Mouse (Mus musculus) hindbrain, embryonic 13.5 days (tissue): ENCODE measurements around the gene Irgq. TPM values are rescaled to one million over a fixed set of nuclear protein-coding genes. Genes with fewer than 3 reads are reported as not detected.

Experiments used
- ATAC-seq: fragments of 200-750 bp; cut with Nextera tagmentation; 2 replicates; pipeline ENCODE4 v1.8.0; 2017; ENCODE audit warnings: moderate TSS enrichment; ENCODE audit not compliant: low FRiP score
- H3K27ac ChIP-seq: fragments of 300-500 bp; sonication (generic); 2 replicates; pipeline ENCODE4 v1.5.1; 2015; ENCODE audit warnings: inconsistent platforms, mild to moderate bottlenecking, moderate library complexity
- H3K27me3 ChIP-seq: fragments of 300-500 bp; sonication (generic); 2 replicates; pipeline ENCODE4 v1.6.1; 2015; ENCODE audit warnings: mild to moderate bottlenecking, inconsistent platforms
- H3K36me3 ChIP-seq: fragments of 300-500 bp; sonication (generic); 2 replicates; pipeline ENCODE4 v1.6.1; 2015; ENCODE audit warnings: mild to moderate bottlenecking, inconsistent platforms
- H3K4me1 ChIP-seq: fragments of 300-500 bp; sonication (generic); replicated peaks from 2 replicates; pipeline ENCODE4 v1.6.1; 2015; ENCODE audit warnings: inconsistent platforms
- H3K4me2 ChIP-seq: fragments of 300-500 bp; sonication (generic); 2 replicates; pipeline ENCODE4 v1.6.1; 2015; ENCODE audit warnings: inconsistent platforms, mild to moderate bottlenecking, moderate library complexity
- H3K4me3 ChIP-seq: fragments of 300-500 bp; sonication (generic); 2 replicates; pipeline ENCODE4 v1.5.1; 2015; ENCODE audit warnings: mild to moderate bottlenecking, inconsistent platforms
- H3K9ac ChIP-seq: fragments of 300-500 bp; sonication (generic); 2 replicates; pipeline ENCODE4 v1.6.1; 2015; ENCODE audit warnings: mild to moderate bottlenecking, inconsistent platforms
- H3K9me3 ChIP-seq: fragments of 300-500 bp; sonication (generic); 2 replicates; pipeline ENCODE4 v1.6.1; 2016; ENCODE audit warnings: inconsistent platforms
- WGBS: fragments of 180-500 bp; shearing (Covaris S2); methylation state at CpG from one replicate; pipeline ENCODE4 v1.1.7; 2015; 5-methylcytosine and 5-hydroxymethylcytosine counted together
- polyA plus RNA-seq: library from polyadenylated mRNA; unstranded; fragments of >200 nt; fragmentation: Nextera tagmentation; extraction: Ambion mirVana; gene quantifications from 2 replicates; pipeline ENCODE4 v1.2.1, GENCODE M21; 2015

Irgq gene
- polyA plus RNA-seq, 1 experiment from 2014 or later: 21.1 TPM

DNA sequence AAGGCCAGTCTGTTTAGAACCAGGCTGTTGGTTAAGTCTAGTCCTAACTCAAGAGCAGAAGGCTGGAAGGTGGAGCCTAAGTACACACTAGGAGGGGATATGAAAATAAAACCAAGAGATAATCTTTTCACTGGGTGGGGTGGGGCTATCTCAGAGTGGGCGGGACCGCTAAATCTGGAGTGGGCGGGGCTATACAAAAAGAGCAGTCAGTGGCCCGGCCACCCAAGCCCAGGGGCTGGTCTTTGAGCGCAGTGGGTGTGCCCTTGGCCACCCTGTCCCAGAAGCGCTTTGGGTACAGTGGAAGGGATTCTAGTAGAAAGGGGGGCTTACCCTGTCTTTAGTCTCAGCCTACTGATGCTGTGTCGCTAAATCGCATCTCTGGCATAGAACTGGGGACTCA is 56.3 kb downstream of the Irgq start:
- WGBS: 9% methylated on average over 8 of the region's 8 CpGs
- no peaks in the 10 kb centered on the region for H3K36me3 ChIP-seq
- H3K27ac ChIP-seq: no peak overlapping the region

DNA sequence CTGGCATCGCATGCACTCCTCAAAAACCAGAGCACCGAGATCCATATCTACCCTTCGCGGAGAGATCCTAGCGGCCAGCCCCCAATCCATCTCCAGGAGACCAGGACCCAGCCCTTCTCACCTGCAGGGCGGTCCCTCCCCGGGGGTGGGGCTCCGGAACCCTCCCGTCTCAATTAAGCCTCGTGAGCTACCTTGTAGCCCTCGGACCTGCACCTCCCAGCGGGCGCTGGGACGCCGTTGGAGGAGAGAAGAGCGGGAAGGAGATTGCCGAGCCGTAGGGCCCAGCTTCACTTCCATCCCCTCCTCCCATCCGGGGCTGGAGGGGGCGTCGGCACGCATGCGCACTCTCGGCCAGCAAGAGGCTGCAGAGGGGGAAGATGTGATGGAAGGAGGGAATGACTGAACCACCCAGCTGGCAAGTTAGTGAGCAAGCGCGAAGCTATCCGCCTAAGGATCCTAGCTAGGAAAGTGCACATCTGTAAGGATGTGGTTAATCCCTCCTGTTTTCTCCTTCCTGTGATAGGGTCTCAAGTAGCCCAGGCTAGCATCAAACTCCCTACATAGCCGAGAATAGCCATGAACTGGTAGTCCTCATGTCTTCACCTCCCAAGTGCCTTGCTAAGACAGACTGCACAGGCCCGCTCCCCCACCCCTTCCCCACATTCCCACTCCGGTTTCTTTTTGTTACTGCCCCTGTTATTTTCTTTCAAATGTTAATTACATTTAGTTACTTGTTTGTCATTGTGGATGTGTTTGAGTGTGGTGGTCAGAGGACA is 57.0 kb downstream of the Irgq start, which contains the start of the genes Ethe1 and Zfp575:
Ethe1 (plus strand) TSS at position 214 of the 776 bp plus-strand sequence.
Zfp575 (minus strand) TSS at position 312 of the 776 bp plus-strand sequence.
- H3K4me1 ChIP-seq: peaks cover 16% of the 10 kb centered on the region
- H3K9ac ChIP-seq: peak within 1 kb of the TSS; percentile 89
- H3K4me2 ChIP-seq: peak within 1 kb of the TSS; percentile 62
- H3K27ac ChIP-seq: peak within 1 kb of the TSS; percentile 70
- ATAC-seq: peak; percentile 80
- peak within 1 kb of the TSS; percentile 56 for H3K4me3 ChIP-seq
- 7% methylated on average over 28 of the region's 30 CpGs for WGBS
- H3K36me3 ChIP-seq: no peaks in the 10 kb centered on the region
- peaks cover 31% of the 10 kb centered on the region for H3K27me3 ChIP-seq
- no peaks in the 10 kb centered on the region for H3K9me3 ChIP-seq

More for the DNA sequence above, 56.3 kb downstream of the Irgq start:
- Histone ChIP-seq H3K4me3 (peak overlapping the region; percentile 56), H3K9ac (peak overlapping the region; percentile 89), H3K4me2 (peak overlapping the region; percentile 62), H3K27me3 (peaks cover 31% of the 10 kb centered on the region), H3K9me3 (no peaks in the 10 kb centered on the region), H3K4me1 (peaks cover 16% of the 10 kb centered on the region)
- peak; percentile 74 for ATAC-seq

Other genes with a start within 250 kb of the Irgq start
- 44.1 and 50.3 TPM in 2 replicates for gene Zfp61, start 229.5 kb upstream of the Irgq start, polyA plus RNA-seq
- gene Zfp94, start 214.0 kb upstream of the Irgq start, polyA plus RNA-seq: 18.5 and 20.7 TPM in 2 replicates
- 0.19 TPM in 1 of 2 replicates, not detected in the other for gene Tescl, start 196.8 kb upstream of the Irgq start, polyA plus RNA-seq
- gene Lypd5, start 181.5 kb upstream of the Irgq start, polyA plus RNA-seq: not detected in 2 replicates
- 1.2 and 1.5 TPM in 2 replicates for gene Kcnn4, start 160.4 kb upstream of the Irgq start, polyA plus RNA-seq
- gene Smg9, start 131.1 kb upstream of the Irgq start, polyA plus RNA-seq: 31.3 and 35.9 TPM in 2 replicates
- gene Irgc1, start 78.4 kb upstream of the Irgq start, polyA plus RNA-seq: not detected in 2 replicates
- 1.2 and 1.6 TPM in 2 replicates for gene Plaur, start 68.2 kb upstream of the Irgq start, polyA plus RNA-seq
- gene Cadm4, start 48.7 kb upstream of the Irgq start, polyA plus RNA-seq: 67.2 and 67.9 TPM in 2 replicates
- 259 and 270 TPM in 2 replicates for gene Zfp428, start 23.7 kb upstream of the Irgq start, polyA plus RNA-seq
- 1.1 and 1.6 TPM in 2 replicates for gene AC161166.1, start 18.2 kb upstream of the Irgq start, polyA plus RNA-seq
- gene Pinlyp, start 15.4 kb downstream of the Irgq start, polyA plus RNA-seq: not detected in 2 replicates
- 61.3 and 63.9 TPM in 2 replicates for gene Xrcc1, start 15.6 kb downstream of the Irgq start, polyA plus RNA-seq
- 15.1 and 18.7 TPM in 2 replicates for gene Ethe1, start 56.9 kb downstream of the Irgq start, polyA plus RNA-seq
- 9.1 and 9.4 TPM in 2 replicates for gene Zfp575, start 57.0 kb downstream of the Irgq start, polyA plus RNA-seq
- gene Phldb3, start 80.1 kb downstream of the Irgq start, polyA plus RNA-seq: not detected in 2 replicates
- gene Lypd3, start 105.9 kb downstream of the Irgq start, polyA plus RNA-seq: not detected in 2 replicates
- not detected in 2 replicates for gene Tex101, start 146.0 kb downstream of the Irgq start, polyA plus RNA-seq
- gene BC049730, start 178.6 kb downstream of the Irgq start, polyA plus RNA-seq: not detected in 2 replicates
- not detected in 2 replicates for gene Gm4763, start 196.2 kb downstream of the Irgq start, polyA plus RNA-seq
- gene Cd177, start 229.6 kb downstream of the Irgq start, polyA plus RNA-seq: 0.17 TPM in 1 of 2 replicates, not detected in the other
- gene Ceacam10, start 246.5 kb downstream of the Irgq start, polyA plus RNA-seq: 0.31 TPM in 1 of 2 replicates, not detected in the other